Mouse (Mus musculus): ENCODE results near the gene Arl5b. TPM values are rescaled to one million over a fixed set of nuclear protein-coding genes. Genes with fewer than 3 reads are reported as not detected.

Gene Arl5b
- 5.3 and 5.6 TPM in 2 replicates for polyA plus RNA-seq (2012; rRNA removed)

GRCm38 (mm10) chr2:15049117-15049873, at the start of gene Arl5b:
Gene Arl5b, plus strand, starts transcription at chr2:15049395.

GRCm38 (mm10) chr2:15054945-15055637, 5.9 kb downstream of the Arl5b start, which contains the start of gene Nsun6:
Gene Nsun6, minus strand, starts transcription at chr2:15055069.

Other genes starting within 250 kb of the Arl5b start
- gene Nsun6, start 5.7 kb downstream of the Arl5b start, polyA plus RNA-seq (2012; rRNA removed), result 0.96 and 2.1 TPM in 2 replicates